Mouse (Mus musculus) limb, embryonic 11.5 days (tissue): ENCODE measurements around the gene Mblac2. TPM values are rescaled to one million over a fixed set of nuclear protein-coding genes. Genes with fewer than 3 reads are reported as not detected.

Experiments used
- ATAC-seq: fragments of 200-750 bp; cut with Nextera tagmentation; 2 replicates; pipeline ENCODE4 v1.8.0; 2017; ENCODE audit warnings: low read depth; ENCODE audit not compliant: insufficient number of reproducible peaks, low FRiP score, low TSS enrichment
- DNase-seq: peaks from one replicate; pipeline ENCODE4 v3.0.0-alpha.2; 2015; ENCODE audit warnings: low spot score
- H3K27ac ChIP-seq: fragments of 300-500 bp; sonication (generic); replicated peaks from 2 replicates; pipeline ENCODE4 v1.5.1; 2014; ENCODE audit warnings: low read depth, mild to moderate bottlenecking, low read length
- H3K27me3 ChIP-seq: fragments of 300-500 bp; sonication (generic); 2 replicates; pipeline ENCODE4 v1.6.1; 2014; ENCODE audit warnings: mild to moderate bottlenecking, low read length, mixed read lengths; ENCODE audit not compliant: control insufficient read depth, insufficient read depth
- H3K36me3 ChIP-seq: fragments of 300-500 bp; sonication (generic); 2 replicates; pipeline ENCODE4 v1.6.1; 2014; ENCODE audit warnings: mild to moderate bottlenecking, low read length, moderate library complexity, mixed read lengths; ENCODE audit not compliant: control insufficient read depth, insufficient read depth
- H3K4me1 ChIP-seq: fragments of 300-500 bp; sonication (generic); 2 replicates; pipeline ENCODE4 v1.6.1; 2014; ENCODE audit warnings: low read length, mixed read lengths; ENCODE audit not compliant: control insufficient read depth, insufficient read depth
- H3K4me2 ChIP-seq: fragments of 300-500 bp; sonication (generic); 2 replicates; pipeline ENCODE4 v1.6.1; 2014; ENCODE audit warnings: low read depth, mild to moderate bottlenecking, moderate library complexity; ENCODE audit not compliant: severe bottlenecking
- H3K4me3 ChIP-seq: fragments of 300-500 bp; sonication (generic); 2 replicates; pipeline ENCODE4 v1.5.1; 2014; ENCODE audit warnings: low read depth, low read length
- H3K9ac ChIP-seq: fragments of 300-500 bp; sonication (generic); 2 replicates; pipeline ENCODE4 v1.6.1; 2014; ENCODE audit warnings: mild to moderate bottlenecking, low read length
- H3K9me3 ChIP-seq: fragments of 300-500 bp; sonication (generic); 2 replicates; pipeline ENCODE4 v1.6.1; 2016; ENCODE audit warnings: low read length; ENCODE audit not compliant: control insufficient read depth
- WGBS: fragments of 180-500 bp; shearing (Covaris S2); extraction: QIAGEN DNeasy Blood & Tissue Kit; methylation state at CpG from one replicate; pipeline ENCODE4 v1.1.7; 2014; 5-methylcytosine and 5-hydroxymethylcytosine counted together
- polyA plus RNA-seq: library from polyadenylated mRNA; unstranded; fragments of >200 nt; fragmentation: Nextera tagmentation; extraction: Ambion mirVana; gene quantifications from 2 replicates; pipeline ENCODE4 v1.2.1, GENCODE M21; 2014

Gene Mblac2
- 3.4 and 4.7 TPM in 2 replicates for polyA plus RNA-seq

DNA sequence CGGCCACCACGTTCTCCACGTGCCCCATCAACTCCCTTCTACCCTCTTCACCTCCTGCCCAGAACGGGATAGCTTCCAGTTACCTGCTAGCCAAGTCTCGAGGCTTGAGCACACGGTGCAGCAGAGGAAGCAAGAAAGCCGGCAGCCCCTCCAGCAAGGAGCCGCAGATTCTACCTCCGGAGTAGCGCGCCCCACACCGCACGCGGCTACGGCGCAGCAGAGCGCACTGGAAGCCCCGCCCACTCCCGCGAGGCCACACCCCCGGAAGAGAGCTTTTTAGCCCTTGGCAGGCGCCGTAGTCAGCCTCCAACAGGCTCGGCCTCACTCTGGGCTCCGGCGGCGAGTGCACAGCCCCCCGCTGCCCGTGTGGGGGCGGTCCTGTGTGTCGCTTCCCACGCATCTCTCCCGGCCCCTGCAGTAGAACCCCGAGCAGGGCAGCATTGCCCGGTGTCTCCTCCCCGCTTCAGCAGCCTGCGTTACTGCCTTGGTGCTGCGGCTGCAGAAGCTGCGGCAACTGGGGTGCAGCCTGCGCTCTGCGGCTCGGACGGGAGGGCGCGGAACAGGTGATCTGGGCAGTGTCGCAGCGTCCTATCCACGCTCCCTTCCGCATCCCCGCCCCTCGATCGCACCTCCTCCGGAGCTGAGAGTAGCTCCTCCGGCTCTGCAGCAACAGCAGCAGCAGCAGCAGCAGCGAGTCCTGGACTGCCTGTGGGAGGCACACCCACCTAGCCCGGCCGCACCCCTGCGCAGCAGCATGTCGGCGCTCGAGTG lies at the start of gene Mblac2, which contains the start of gene Polr3g:
Mblac2 (plus strand) TSS at position 567 of the 771 bp plus-strand sequence.
Polr3g (minus strand) TSS at position 239 of the 771 bp plus-strand sequence.
- Histone ChIP-seq H3K4me3 (peak within 1 kb of the TSS; percentile 54), H3K36me3 (no peaks in the 10 kb centered on the region), H3K4me1 (no peaks in the 10 kb centered on the region), H3K27ac (peak within 1 kb of the TSS; percentile 56; the same call in 1 of the 2 replicates), H3K9ac (peak within 1 kb of the TSS; percentile 63), H3K9me3 (no peaks in the 10 kb centered on the region), H3K27me3 (no peaks in the 10 kb centered on the region), H3K4me2 (peak within 1 kb of the TSS; percentile 90)
- DNase-seq (peak; percentile 96), ATAC-seq (peak; percentile 99)
- under 1% methylated on average over 61 of the region's 61 CpGs for WGBS

DNA sequence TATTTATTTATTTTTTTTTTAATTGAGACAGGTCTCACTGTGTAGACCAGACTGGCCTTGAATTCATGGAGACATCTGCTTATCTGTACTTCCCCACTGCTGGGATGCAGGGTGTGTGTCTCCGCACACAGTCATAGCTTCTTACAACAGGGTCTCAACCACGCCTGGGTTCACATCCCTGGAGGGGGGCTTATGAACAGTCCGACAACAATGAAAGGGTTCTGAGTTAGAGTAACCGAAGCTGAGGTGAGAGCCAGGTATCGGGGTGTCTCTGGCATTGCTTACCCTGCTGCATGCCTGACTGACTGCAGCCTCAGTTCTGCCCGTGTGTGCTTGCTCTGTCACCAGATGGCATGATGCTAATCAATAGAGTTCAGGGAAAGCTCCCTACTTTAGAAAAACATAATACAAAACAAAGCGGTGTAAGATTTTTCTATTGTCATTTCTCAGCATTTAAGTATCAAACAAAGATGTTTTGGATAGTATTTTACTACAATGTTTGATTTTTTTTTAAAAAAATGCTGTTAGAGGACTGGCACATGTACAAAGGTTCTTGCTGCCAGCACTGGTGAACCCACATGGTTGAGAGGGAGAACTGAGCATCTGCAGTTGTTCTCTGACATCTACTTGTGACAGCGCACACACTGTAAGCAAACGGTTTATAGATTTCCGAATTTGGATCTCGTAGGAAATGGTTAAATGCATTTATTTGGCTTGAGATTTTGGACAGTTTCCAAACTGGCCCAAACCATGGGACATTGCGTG lies 47.4 kb upstream of the Mblac2 start:
- H3K4me2 ChIP-seq = no peak overlapping the region
- H3K4me1 ChIP-seq = peaks cover under 1% of the 10 kb centered on the region
- H3K27me3 ChIP-seq = no peaks in the 10 kb centered on the region
- no peak overlapping the region for H3K27ac ChIP-seq
- H3K4me3 ChIP-seq = no peak overlapping the region
- H3K9me3 ChIP-seq = no peaks in the 10 kb centered on the region
- H3K36me3 ChIP-seq = peaks cover 9% of the 10 kb centered on the region; the same call in 1 of the 2 replicates
- ATAC-seq (no peak), DNase-seq (peak; percentile 14)
- H3K9ac ChIP-seq = no peak overlapping the region
- WGBS = 92% methylated on average over 12 of the region's 12 CpGs

DNA sequence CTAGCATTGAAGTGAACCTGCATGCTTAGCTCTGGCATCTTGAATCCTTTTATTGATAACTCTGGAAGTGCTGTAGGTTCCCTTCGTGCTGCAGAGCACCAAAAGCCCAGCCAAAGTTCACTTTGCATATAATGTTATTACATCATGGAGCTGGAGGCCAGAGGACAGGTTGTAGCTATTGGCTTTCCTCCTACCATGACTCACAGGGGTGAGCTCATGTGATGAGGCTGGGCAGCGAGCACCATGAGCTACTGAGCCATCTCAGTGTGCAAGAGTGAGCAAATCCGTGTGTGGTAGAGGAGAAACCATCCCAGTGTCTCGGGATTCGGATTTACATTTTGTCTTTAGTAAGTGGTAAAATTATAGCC lies 46.8 kb upstream of the Mblac2 start:
- H3K9me3 ChIP-seq = no peaks in the 10 kb centered on the region
- H3K4me2 ChIP-seq = no peak overlapping the region
- WGBS = 91% methylated on average over 5 of the region's 5 CpGs

DNA sequence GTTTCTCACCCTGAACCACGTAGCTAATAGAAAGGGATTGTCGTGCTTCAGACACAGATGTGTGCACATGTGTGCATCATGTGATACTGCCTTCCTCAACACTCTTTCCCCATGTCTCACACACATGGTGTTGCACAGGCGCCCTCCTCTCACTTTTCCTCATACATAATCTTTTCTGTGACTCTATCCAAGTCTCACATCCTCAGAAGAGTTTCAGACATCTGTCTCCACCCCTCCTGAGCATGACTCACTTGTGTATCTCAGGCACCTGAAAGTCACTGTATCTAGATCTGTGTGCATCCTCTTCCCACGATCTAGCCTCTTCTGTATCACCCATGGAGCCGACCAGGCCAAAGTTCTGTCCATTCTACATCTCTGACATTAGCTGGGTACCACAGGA lies 43.4 kb upstream of the Mblac2 start:
- ATAC-seq = no peak
- Histone ChIP-seq H3K36me3 (peaks cover 9% of the 10 kb centered on the region; the same call in 1 of the 2 replicates), H3K9me3 (no peaks in the 10 kb centered on the region), H3K4me3 (no peak overlapping the region), H3K27ac (no peak overlapping the region), H3K4me2 (no peak overlapping the region), H3K4me1 (no peaks in the 10 kb centered on the region), H3K27me3 (no peaks in the 10 kb centered on the region), H3K9ac (no peak overlapping the region)
- DNase-seq = peak; percentile 3
- 86% methylated on average over 5 of the region's 5 CpGs for WGBS

More for the DNA sequence above, 46.8 kb upstream of the Mblac2 start:
- no peak overlapping the region for H3K9ac ChIP-seq
- no peaks in the 10 kb centered on the region for H3K27me3 ChIP-seq
- H3K27ac ChIP-seq = no peak overlapping the region
- no peak for ATAC-seq
- H3K36me3 ChIP-seq = peaks cover 9% of the 10 kb centered on the region; the same call in 1 of the 2 replicates
- H3K4me1 ChIP-seq = no peaks in the 10 kb centered on the region
- DNase-seq = peak; percentile 11
- no peak overlapping the region for H3K4me3 ChIP-seq

DNA sequence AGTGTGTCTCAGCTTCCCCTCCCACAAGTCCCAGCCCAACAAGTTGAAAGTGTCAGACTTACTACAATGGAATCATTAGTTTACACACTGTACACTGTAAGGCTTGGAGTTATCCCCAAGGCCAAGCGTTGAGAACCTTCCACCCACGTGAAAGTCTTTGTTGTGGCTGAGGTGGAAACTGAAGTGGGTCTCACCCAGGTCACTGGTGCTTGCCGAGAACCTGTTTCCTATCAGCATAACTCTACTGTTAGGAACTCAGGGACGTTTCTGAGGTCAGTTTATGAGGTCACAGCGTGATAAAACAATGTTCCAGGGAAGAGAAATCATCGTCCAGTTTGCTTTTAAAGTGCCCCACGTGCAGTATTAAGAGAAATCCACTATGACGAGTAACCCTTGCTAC lies 35.8 kb upstream of the Mblac2 start:
- no peaks in the 10 kb centered on the region; the same call in 1 of the 2 replicates for H3K36me3 ChIP-seq
- H3K4me1 ChIP-seq = no peaks in the 10 kb centered on the region
- WGBS = 84% methylated on average over 8 of the region's 8 CpGs

DNA sequence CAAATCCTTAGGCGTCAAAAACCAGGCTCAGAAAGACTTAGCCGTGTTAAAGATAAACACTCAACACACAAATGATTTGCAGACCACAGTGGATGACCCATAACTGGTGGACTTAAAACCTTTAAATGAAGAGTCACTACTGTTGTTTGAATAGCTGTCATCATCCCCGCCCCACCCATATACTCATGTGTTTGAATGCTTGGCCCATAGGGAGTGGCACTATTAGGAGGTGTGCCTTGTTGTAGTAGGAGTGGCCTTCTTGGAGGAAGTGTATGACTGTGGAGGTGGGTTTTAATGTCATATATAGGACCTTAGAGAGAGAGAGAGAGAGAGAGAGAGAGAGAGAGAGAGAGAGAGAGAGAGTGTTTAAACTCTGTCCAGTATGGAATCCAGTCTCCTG lies 28.0 kb upstream of the Mblac2 start:
- no peaks in the 10 kb centered on the region for H3K27me3 ChIP-seq
- 91% methylated on average over 3 of the region's 3 CpGs for WGBS
- H3K9me3 ChIP-seq = no peaks in the 10 kb centered on the region
- no peak for ATAC-seq
- H3K4me1 ChIP-seq = no peaks in the 10 kb centered on the region
- no peak overlapping the region for H3K4me2 ChIP-seq
- no peak overlapping the region for H3K9ac ChIP-seq
- no peak overlapping the region for H3K27ac ChIP-seq
- no peak for DNase-seq
- no peak overlapping the region for H3K4me3 ChIP-seq
- no peaks in the 10 kb centered on the region for H3K36me3 ChIP-seq

More for the DNA sequence above, 35.8 kb upstream of the Mblac2 start:
- no peak for DNase-seq
- Histone ChIP-seq H3K9ac (no peak overlapping the region), H3K4me2 (no peak overlapping the region), H3K9me3 (no peaks in the 10 kb centered on the region), H3K4me3 (no peak overlapping the region), H3K27me3 (no peaks in the 10 kb centered on the region), H3K27ac (no peak overlapping the region)
- no peak for ATAC-seq

DNA sequence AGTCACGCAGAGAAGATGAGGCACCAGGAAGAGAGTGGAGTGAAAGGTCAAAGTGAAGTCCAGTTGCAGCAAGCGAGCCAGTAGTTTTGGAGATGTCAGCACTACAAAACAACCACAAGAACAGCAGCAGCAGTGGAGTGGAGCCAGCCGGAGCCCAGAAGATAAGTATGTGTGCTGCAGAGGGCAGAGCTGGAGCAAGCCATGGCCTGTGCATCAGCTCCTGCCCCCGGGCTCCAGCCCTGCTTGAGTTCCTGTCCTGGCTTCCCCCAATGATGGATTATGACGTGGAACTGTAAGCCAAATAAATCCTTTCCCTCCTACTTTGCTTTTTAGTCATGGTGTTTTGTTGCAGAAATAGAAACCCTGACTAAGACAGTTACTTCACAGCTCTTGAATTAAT lies 26.9 kb upstream of the Mblac2 start:
- Histone ChIP-seq H3K4me2 (no peak overlapping the region), H3K36me3 (no peaks in the 10 kb centered on the region), H3K27me3 (no peaks in the 10 kb centered on the region), H3K9me3 (no peaks in the 10 kb centered on the region), H3K9ac (no peak overlapping the region), H3K4me3 (no peak overlapping the region), H3K4me1 (no peaks in the 10 kb centered on the region), H3K27ac (no peak overlapping the region)
- ATAC-seq = no peak
- 83% methylated on average over 5 of the region's 5 CpGs for WGBS
- DNase-seq = no peak

DNA sequence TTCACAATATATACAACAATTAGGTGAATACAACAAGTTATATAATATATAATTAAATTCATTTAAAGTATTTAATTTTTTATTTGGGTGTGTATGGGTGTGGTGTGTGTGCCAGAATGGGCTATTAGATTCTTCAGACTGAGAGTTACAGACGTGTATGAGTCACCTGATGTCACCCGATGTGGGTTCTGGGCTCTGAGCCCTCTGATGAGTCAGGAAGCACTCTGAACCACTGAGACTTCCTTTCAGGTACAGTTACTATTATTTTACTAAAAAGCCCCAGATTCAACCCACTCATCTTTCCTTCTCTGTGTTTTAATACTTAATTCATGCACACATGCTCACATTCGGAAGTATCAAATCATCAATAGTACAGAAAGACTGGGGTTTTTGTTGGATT lies 26.3 kb upstream of the Mblac2 start:
- H3K36me3 ChIP-seq = peaks cover 3% of the 10 kb centered on the region; the same call in 1 of the 2 replicates
- H3K9ac ChIP-seq = no peak overlapping the region
- DNase-seq = no peak
- no peak overlapping the region for H3K27ac ChIP-seq
- no peak for ATAC-seq
- H3K4me3 ChIP-seq = no peak overlapping the region
- H3K9me3 ChIP-seq = no peaks in the 10 kb centered on the region
- no peak overlapping the region for H3K4me2 ChIP-seq
- 90% methylated on average over 3 of the region's 3 CpGs for WGBS
- H3K27me3 ChIP-seq = no peaks in the 10 kb centered on the region
- H3K4me1 ChIP-seq = no peaks in the 10 kb centered on the region
